29 mouse cellular contexts compared by ENCODE assay signal in genomic region chr9:57287183-57287582, GRCm38 (mm10). TPM values are rescaled to one million over a fixed set of nuclear protein-coding genes. Genes with fewer than 3 reads are reported as not detected.
"Had no signal": no experiment of that assay in that cellular context is flagged by ENCODE, and none has a peak within 500 bp of the region (broad histone marks: within the 10 kb centered on the region; RNA-seq: fewer than 3 reads in every experiment).

No protein-coding gene starts in this region.

- H3K27me3 ChIP-seq: intestine, embryonic 15.5 days; kidney, embryonic 15.5 days; limb, embryonic 15.5 days; midbrain, embryonic 15.5 days; neural tube, embryonic 12.5 days; neural tube, embryonic 15.5 days had no signal

- H3K4me3 ChIP-seq: intestine, embryonic 15.5 days; kidney, embryonic 15.5 days; limb, embryonic 12.5 days; limb, embryonic 15.5 days; midbrain, embryonic 12.5 days; midbrain, embryonic 15.5 days; neural tube, embryonic 12.5 days; neural tube, embryonic 15.5 days had no signal

- H3K36me3 ChIP-seq: intestine, embryonic 15.5 days; kidney, embryonic 15.5 days; limb, embryonic 12.5 days; limb, embryonic 15.5 days; midbrain, embryonic 12.5 days; midbrain, embryonic 15.5 days; neural tube, embryonic 12.5 days; neural tube, embryonic 15.5 days had no signal

- DNase-seq: kidney, adult 11 months; kidney, adult 8-10 months; kidney, postnatal 10 days; kidney, postnatal 36 days; left cerebral cortex, postnatal 4 days; lung, adult 2 months; lung, postnatal 14 days; lung, postnatal 4 days; right cerebral cortex, adult 18-20 months; right cerebral cortex, postnatal 14 days; right cerebral cortex, postnatal 4 days; thymus, adult 2 months; thymus, postnatal 14 days; thymus, postnatal 4 days had no signal

- H3K4me2 ChIP-seq: intestine, embryonic 15.5 days; kidney, embryonic 15.5 days; limb, embryonic 12.5 days; limb, embryonic 15.5 days; midbrain, embryonic 12.5 days; midbrain, embryonic 15.5 days; neural tube, embryonic 12.5 days; neural tube, embryonic 15.5 days had no signal

- ATAC-seq: hindbrain, embryonic 16.5 days; intestine, embryonic 15.5 days; midbrain, embryonic 15.5 days had no signal

- H3K9me3 ChIP-seq: intestine, embryonic 15.5 days; kidney, embryonic 15.5 days; limb, embryonic 12.5 days; limb, embryonic 15.5 days; midbrain, embryonic 12.5 days; midbrain, embryonic 15.5 days; neural tube, embryonic 12.5 days; neural tube, embryonic 15.5 days had no signal

- H3K27ac ChIP-seq: intestine, embryonic 15.5 days; kidney, embryonic 15.5 days; limb, embryonic 12.5 days; limb, embryonic 15.5 days; midbrain, embryonic 12.5 days; midbrain, embryonic 15.5 days; neural tube, embryonic 12.5 days; neural tube, embryonic 15.5 days had no signal

- H3K4me1 ChIP-seq: limb, embryonic 12.5 days; limb, embryonic 15.5 days; midbrain, embryonic 15.5 days; neural tube, embryonic 12.5 days; neural tube, embryonic 15.5 days had no signal

- H3K9ac ChIP-seq: intestine, embryonic 15.5 days; kidney, embryonic 15.5 days; limb, embryonic 12.5 days; limb, embryonic 15.5 days; midbrain, embryonic 12.5 days; midbrain, embryonic 15.5 days; neural tube, embryonic 12.5 days; neural tube, embryonic 15.5 days had no signal

RNA-seq across cellular contexts. Expression of gene Trcg1, which starts 50.8 kb away (rescaled TPM):
- total RNA-seq: layer of hippocampus, adult 8-10 months; layer of hippocampus, postnatal 10 days; left cerebral cortex, adult 8-10 months; left cerebral cortex, postnatal 14 days; left cerebral cortex, postnatal 4 days; megakaryocyte, adult 5-6 weeks had no signal
- polyA plus RNA-seq: intestine, embryonic 15.5 days; kidney, embryonic 15.5 days; limb, embryonic 12.5 days; limb, embryonic 15.5 days; lung, adult 2 months; lung, embryonic 16.5 days; midbrain, embryonic 12.5 days; midbrain, embryonic 15.5 days; neural tube, embryonic 12.5 days; neural tube, embryonic 15.5 days had no signal
